Mouse (Mus musculus) G1E (cell line): Measurements from ENCODE around the gene Stk38.
"Not testable (repeated sequence)": the region's sequence is repeated elsewhere in the genome, so short reads cannot be mapped to it uniquely, and the experiment has no call there.

Experiments used
- CTCF ChIP-seq: IDR thresholded peaks from 2 replicates; pipeline ENCODE4 v1.5.1; 2012; ENCODE audit warnings: low read depth, low read length, inconsistent platforms, mixed read lengths
- TAL1 ChIP-seq: conservative IDR thresholded peaks from 2 replicates; pipeline ENCODE4 v1.6.1; 2012; ENCODE audit warnings: low read depth, low read length, inconsistent platforms, mixed read lengths

DNA sequence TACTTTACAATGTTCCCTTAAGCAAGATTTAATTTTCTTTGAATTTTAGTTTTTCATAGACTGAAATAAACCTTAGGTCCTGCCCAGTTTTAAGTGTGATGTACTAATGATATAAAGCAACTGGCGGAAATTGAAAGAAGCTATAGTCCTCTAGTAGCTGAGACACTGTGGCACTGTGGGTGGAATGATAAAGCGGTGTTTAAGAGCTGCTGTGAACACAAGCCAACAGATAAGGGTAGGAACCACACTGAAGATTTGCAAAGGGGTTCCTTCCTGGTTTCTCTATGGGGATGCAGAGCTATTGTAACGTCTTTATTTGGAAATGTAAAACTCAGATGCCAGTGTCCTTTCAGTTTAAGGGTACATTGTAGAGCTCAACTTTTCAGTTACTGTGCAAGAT is 33.8 kb upstream of the Stk38 start:
- peak; percentile 30; the same call in 1 of the 2 replicates for TF ChIP-seq TAL1
- TF ChIP-seq CTCF, result not testable (repeated sequence)
